Mouse (Mus musculus) stomach, embryonic 16.5 days (tissue): ENCODE data around the gene Mrpl9. TPM values are rescaled to one million over a fixed set of nuclear protein-coding genes. Genes with fewer than 3 reads are reported as not detected.
A peak's percentile ranks its signal among the peaks of the same experiment; 100 is the strongest.

Experiments used
- ATAC-seq: fragments of 200-750 bp; cut with Nextera tagmentation; 2 replicates; pipeline ENCODE4 v1.8.0; 2017; ENCODE audit warnings: moderate number of reproducible peaks, moderate TSS enrichment; ENCODE audit not compliant: insufficient read depth, low FRiP score
- H3K27ac ChIP-seq: fragments of 300-500 bp; sonication (generic); 2 replicates; pipeline ENCODE4 v1.5.1; 2014; ENCODE audit warnings: low read length
- H3K27me3 ChIP-seq: fragments of 300-500 bp; sonication (generic); 2 replicates; pipeline ENCODE4 v1.6.1; 2014; ENCODE audit warnings: low read length, control low read depth, mixed read lengths; ENCODE audit not compliant: control insufficient read depth, insufficient read depth
- H3K36me3 ChIP-seq: fragments of 300-500 bp; sonication (generic); 2 replicates; pipeline ENCODE4 v1.6.1; 2014; ENCODE audit warnings: low read length; ENCODE audit not compliant: control insufficient read depth, insufficient read depth
- H3K4me1 ChIP-seq: fragments of 300-500 bp; sonication (generic); 2 replicates; pipeline ENCODE4 v1.6.1; 2014; ENCODE audit warnings: low read length, control low read depth, mixed read lengths; ENCODE audit not compliant: control insufficient read depth, insufficient read depth
- H3K4me2 ChIP-seq: fragments of 300-500 bp; sonication (generic); 2 replicates; pipeline ENCODE4 v1.6.1; 2014; ENCODE audit warnings: low read depth, low read length, mixed read lengths
- H3K4me3 ChIP-seq: fragments of 300-500 bp; sonication (generic); replicated peaks from 2 replicates; pipeline ENCODE4 v1.5.1; 2014; ENCODE audit warnings: mild to moderate bottlenecking, low read length
- H3K9ac ChIP-seq: fragments of 300-500 bp; sonication (generic); 2 replicates; pipeline ENCODE4 v1.6.1; 2014; ENCODE audit warnings: low read length
- H3K9me3 ChIP-seq: fragments of 300-500 bp; sonication (generic); replicated peaks from 2 replicates; pipeline ENCODE4 v1.6.1; 2016; ENCODE audit warnings: low read length, control low read depth; ENCODE audit not compliant: control insufficient read depth
- WGBS: fragments of 180-500 bp; shearing (Covaris S2); extraction: QIAGEN DNeasy Blood & Tissue Kit; methylation state at CpG from one replicate; pipeline ENCODE4 v1.1.7; 2014; 5-methylcytosine and 5-hydroxymethylcytosine counted together
- polyA plus RNA-seq: library from polyadenylated mRNA; unstranded; fragments of >200 nt; fragmentation: Nextera tagmentation; extraction: Ambion mirVana; gene quantifications from 2 replicates; pipeline ENCODE4 v1.2.1, GENCODE M21; 2015

Gene Mrpl9
- polyA plus RNA-seq, 1 experiment from 2014 or later: 67.8 TPM

- Histone ChIP-seq H3K27ac (no peak overlapping the region), H3K9ac (no peak overlapping the region), H3K9me3 (no peaks in the 10 kb centered on the region), H3K27me3 (no peaks in the 10 kb centered on the region), H3K4me1 (0 out of 2 replicates have a peak, but pooled peaks cover 3% of the 10 kb centered on the region), H3K36me3 (no peaks in the 10 kb centered on the region), H3K4me3 (no peak overlapping the region), H3K4me2 (no peak overlapping the region)
- 50% methylated on average over 5 of the region's 5 CpGs for WGBS
- ATAC-seq: no peak
Measured at GRCm38 (mm10) chr3:94473567-94474232, 30.6 kb downstream of the Mrpl9 start.

GRCm38 (mm10) chr3:94476301-94477035 lies 33.4 kb downstream of the Mrpl9 start:
- Histone ChIP-seq H3K36me3 (no peaks in the 10 kb centered on the region), H3K4me3 (no peak overlapping the region), H3K27me3 (peaks cover 4% of the 10 kb centered on the region; the same call in 1 of the 2 replicates), H3K9me3 (no peaks in the 10 kb centered on the region), H3K4me2 (no peak overlapping the region), H3K9ac (no peak overlapping the region), H3K27ac (peak overlapping the region; percentile 56), H3K4me1 (0 out of 2 replicates have a peak, but pooled peaks cover 3% of the 10 kb centered on the region)
- ATAC-seq: peak; percentile 47; the same call in 1 of the 2 replicates
- 32% methylated on average over 8 of the region's 8 CpGs for WGBS

GRCm38 (mm10) chr3:94477444-94477843 lies 34.3 kb downstream of the Mrpl9 start:
- WGBS: 62% methylated on average over 4 of the region's 4 CpGs
- 0 out of 2 replicates have a peak, but pooled peaks cover 3% of the 10 kb centered on the region for H3K4me1 ChIP-seq
- H3K9ac ChIP-seq: no peak overlapping the region
- no peaks in the 10 kb centered on the region for H3K9me3 ChIP-seq
- no peak overlapping the region for H3K4me2 ChIP-seq
- H3K27ac ChIP-seq: no peak overlapping the region
- ATAC-seq: no peak
- peaks cover 4% of the 10 kb centered on the region; the same call in 1 of the 2 replicates for H3K27me3 ChIP-seq
- H3K36me3 ChIP-seq: no peaks in the 10 kb centered on the region
- H3K4me3 ChIP-seq: no peak overlapping the region

- Histone ChIP-seq H3K4me2 (0 out of 2 replicates have a peak within 1 kb of the TSS, but pooled peaks have one; percentile 43), H3K9me3 (no peaks in the 10 kb centered on the region), H3K9ac (no peak within 1 kb of the TSS), H3K27me3 (peaks cover 4% of the 10 kb centered on the region; the same call in 1 of the 2 replicates), H3K27ac (no peak within 1 kb of the TSS), H3K4me3 (peak within 1 kb of the TSS; percentile 11; the same call in 1 of the 2 replicates), H3K4me1 (0 out of 2 replicates have a peak, but pooled peaks cover 3% of the 10 kb centered on the region), H3K36me3 (no peaks in the 10 kb centered on the region)
- WGBS: 2% methylated on average over 14 of the region's 14 CpGs
- peak; percentile 25; the same call in 1 of the 2 replicates for ATAC-seq
Measured at GRCm38 (mm10) chr3:94477981-94478422, 34.9 kb downstream of the Mrpl9 start, which contains the start of gene Celf3. TSS of gene Celf3 (plus strand) at chr3:94478295.

GRCm38 (mm10) chr3:94478591-94479169 lies 35.6 kb downstream of the Mrpl9 start:
- Histone ChIP-seq H3K4me2 (no peak overlapping the region), H3K4me1 (no peaks in the 10 kb centered on the region), H3K27ac (no peak overlapping the region), H3K36me3 (no peaks in the 10 kb centered on the region), H3K27me3 (peaks cover 4% of the 10 kb centered on the region; the same call in 1 of the 2 replicates), H3K9ac (no peak overlapping the region), H3K4me3 (peak overlapping the region; percentile 11; the same call in 1 of the 2 replicates), H3K9me3 (no peaks in the 10 kb centered on the region)
- 15% methylated on average over 9 of the region's 9 CpGs for WGBS
- no peak for ATAC-seq

- H3K27me3 ChIP-seq: peaks cover 4% of the 10 kb centered on the region; the same call in 1 of the 2 replicates
- peak overlapping the region; percentile 43 for H3K4me2 ChIP-seq
- ATAC-seq: no peak
- H3K36me3 ChIP-seq: no peaks in the 10 kb centered on the region
- H3K4me3 ChIP-seq: peak overlapping the region; percentile 23
- H3K9ac ChIP-seq: no peak overlapping the region
- H3K4me1 ChIP-seq: no peaks in the 10 kb centered on the region
- H3K27ac ChIP-seq: no peak overlapping the region
- no peaks in the 10 kb centered on the region for H3K9me3 ChIP-seq
- WGBS: 10% methylated on average over 11 of the region's 11 CpGs
Measured at GRCm38 (mm10) chr3:94479564-94479963, 36.4 kb downstream of the Mrpl9 start.

GRCm38 (mm10) chr3:94480291-94480884 lies 37.3 kb downstream of the Mrpl9 start, which contains the start of gene Riiad1:
TSS of gene Riiad1 (minus strand) at chr3:94480341.
- no peak for ATAC-seq
- Histone ChIP-seq H3K9me3 (no peaks in the 10 kb centered on the region), H3K27me3 (peaks cover 4% of the 10 kb centered on the region; the same call in 1 of the 2 replicates), H3K9ac (peak within 1 kb of the TSS; percentile 11; the same call in 1 of the 2 replicates), H3K4me2 (peak within 1 kb of the TSS; percentile 43), H3K4me1 (no peaks in the 10 kb centered on the region), H3K4me3 (peak within 1 kb of the TSS; percentile 23), H3K27ac (no peak within 1 kb of the TSS), H3K36me3 (no peaks in the 10 kb centered on the region)
- WGBS: 15% methylated on average over 16 of the region's 16 CpGs

- no peak for ATAC-seq
- H3K4me2 ChIP-seq: no peak overlapping the region
- no peak overlapping the region for H3K27ac ChIP-seq
- no peaks in the 10 kb centered on the region for H3K4me1 ChIP-seq
- 63% methylated on average over 4 of the region's 4 CpGs for WGBS
- H3K27me3 ChIP-seq: peaks cover 4% of the 10 kb centered on the region; the same call in 1 of the 2 replicates
- no peaks in the 10 kb centered on the region for H3K9me3 ChIP-seq
- H3K36me3 ChIP-seq: no peaks in the 10 kb centered on the region
- H3K4me3 ChIP-seq: no peak overlapping the region
- H3K9ac ChIP-seq: no peak overlapping the region
Measured at GRCm38 (mm10) chr3:94481429-94481828, 38.3 kb downstream of the Mrpl9 start.
